Mouse (Mus musculus) liver, adult 2 months (tissue): ENCODE data around the gene Smad3. TPM values are rescaled to one million over a fixed set of nuclear protein-coding genes. Genes with fewer than 3 reads are reported as not detected.

ENCODE experiments used
- DNase-seq: peaks from one replicate; pipeline ENCODE4 v3.0.0-alpha.2; 2011; ENCODE audit warnings: low read depth, low spot score; ENCODE audit errors: extremely low read depth
- H3K27ac ChIP-seq: fragments of 200-500 bp; replicated peaks from 2 replicates; pipeline ENCODE4 v1.5.1; 2012; ENCODE audit warnings: low read depth, mild to moderate bottlenecking, control low read depth, inconsistent platforms, low read length; ENCODE audit not compliant: insufficient read depth
- H3K27me3 ChIP-seq: fragments of 200-500 bp; 2 replicates; pipeline ENCODE4 v1.6.1; 2012; ENCODE audit warnings: mild to moderate bottlenecking, moderate library complexity, low read length, inconsistent platforms; ENCODE audit not compliant: control insufficient read depth, insufficient read depth
- H3K36me3 ChIP-seq: fragments of 200-500 bp; 2 replicates; pipeline ENCODE4 v1.6.1; 2012; ENCODE audit warnings: low read length, inconsistent platforms; ENCODE audit not compliant: control insufficient read depth, insufficient read depth
- H3K4me1 ChIP-seq: fragments of 200-500 bp; 2 replicates; pipeline ENCODE4 v1.6.1; 2011; ENCODE audit warnings: low read length; ENCODE audit not compliant: control insufficient read depth, insufficient read depth
- H3K4me3 ChIP-seq: fragments of 200-500 bp; 2 replicates; pipeline ENCODE4 v1.5.1; 2011; ENCODE audit warnings: low read depth, mild to moderate bottlenecking, control low read depth, low read length, moderate library complexity; ENCODE audit not compliant: insufficient read depth
- H3K79me2 ChIP-seq: fragments of 200-500 bp; 2 replicates; pipeline ENCODE4 v1.6.1; 2012; ENCODE audit warnings: inconsistent platforms, mild to moderate bottlenecking, low read length, moderate library complexity; ENCODE audit not compliant: control insufficient read depth, insufficient read depth
- H3K9ac ChIP-seq: fragments of 200-500 bp; 2 replicates; pipeline ENCODE4 v1.6.1; 2012; ENCODE audit warnings: low read depth, mild to moderate bottlenecking, control low read depth, inconsistent platforms, low read length
- CTCF ChIP-seq: fragments of 200-500 bp; IDR thresholded peaks from 2 replicates; pipeline ENCODE4 v1.5.1; 2011; ENCODE audit warnings: low read depth, low read length, control low read depth
- POLR2A ChIP-seq: fragments of 200-500 bp; IDR thresholded peaks from 2 replicates; pipeline ENCODE4 v1.6.1; 2011; ENCODE audit warnings: low read length, control low read depth; ENCODE audit not compliant: insufficient read depth; ENCODE audit errors: extremely low read depth
- WGBS: fragments of 180-500 bp; shearing (Covaris S2); methylation state at CpG from one replicate; pipeline ENCODE4 v1.1.7; 2018; 5-methylcytosine and 5-hydroxymethylcytosine counted together
- polyA plus RNA-seq: library from polyadenylated mRNA; depleted of rRNA; stranded (reverse); fragments of >200 nt; gene quantifications from 2 replicates; pipeline ENCODE4 v1.2.3, GENCODE M21; 2012
- total RNA-seq: library from RNA; depleted of rRNA; stranded (reverse); fragments of >200 nt; gene quantifications from 2 replicates; pipeline ENCODE4 v1.2.3, GENCODE M21; 2014

Smad3 gene
- total and polyA plus RNA-seq, 2 experiments = 5.7 to 8.9 TPM

GRCm38 (mm10) chr9:63793731-63794495 lies 36.1 kb upstream of the Smad3 start:
- Histone ChIP-seq H3K4me1 (no peaks in the 10 kb centered on the region; the same call in 1 of the 2 replicates), H3K4me3 (no peak overlapping the region), H3K36me3 (no peaks in the 10 kb centered on the region), H3K27me3 (no peaks in the 10 kb centered on the region), H3K9ac (no peak overlapping the region), H3K27ac (no peak overlapping the region), H3K79me2 (no peaks in the 10 kb centered on the region)
- no peak for TF ChIP-seq POLR2A
- TF ChIP-seq CTCF = no peak
- no peak for DNase-seq
- WGBS = 42% methylated on average over 10 of the region's 10 CpGs

GRCm38 (mm10) chr9:63791716-63792115 lies 33.9 kb upstream of the Smad3 start:
- Histone ChIP-seq H3K27ac (no peak overlapping the region), H3K79me2 (no peaks in the 10 kb centered on the region), H3K4me1 (no peaks in the 10 kb centered on the region; the same call in 1 of the 2 replicates), H3K36me3 (no peaks in the 10 kb centered on the region), H3K9ac (no peak overlapping the region), H3K4me3 (no peak overlapping the region), H3K27me3 (no peaks in the 10 kb centered on the region)
- TF ChIP-seq POLR2A = no peak
- TF ChIP-seq CTCF = no peak
- whole genome bisulfite sequencing = 72% methylated on average over 1 of the region's 1 CpGs
- DNase-seq = no peak

- Histone ChIP-seq H3K4me1 (no peaks in the 10 kb centered on the region; the same call in 1 of the 2 replicates), H3K4me3 (no peak overlapping the region), H3K27me3 (no peaks in the 10 kb centered on the region), H3K79me2 (no peaks in the 10 kb centered on the region), H3K27ac (no peak overlapping the region), H3K9ac (no peak overlapping the region), H3K36me3 (no peaks in the 10 kb centered on the region)
- peak; percentile 33 for DNase-seq
- TF ChIP-seq POLR2A = no peak
- no peak for TF ChIP-seq CTCF
- 60% methylated on average over 6 of the region's 6 CpGs for WGBS
These were observed 33.5 kb upstream of the Smad3 start for GRCm38 (mm10) chr9:63791275-63791674.

- TF ChIP-seq CTCF (no peak), POLR2A (no peak)
- Histone ChIP-seq H3K79me2 (no peaks in the 10 kb centered on the region), H3K4me1 (no peaks in the 10 kb centered on the region; the same call in 1 of the 2 replicates), H3K4me3 (no peak overlapping the region), H3K36me3 (no peaks in the 10 kb centered on the region), H3K27me3 (no peaks in the 10 kb centered on the region), H3K9ac (no peak overlapping the region), H3K27ac (no peak overlapping the region)
- WGBS = 94% methylated on average over 4 of the region's 4 CpGs
- no peak for DNase-seq
These were observed 32.4 kb upstream of the Smad3 start for GRCm38 (mm10) chr9:63790222-63790621.

GRCm38 (mm10) chr9:63789386-63789785 lies 31.6 kb upstream of the Smad3 start:
- WGBS = 83% methylated on average over 7 of the region's 7 CpGs
- Histone ChIP-seq H3K79me2 (no peaks in the 10 kb centered on the region), H3K9ac (no peak overlapping the region), H3K4me3 (no peak overlapping the region), H3K27me3 (no peaks in the 10 kb centered on the region), H3K27ac (no peak overlapping the region), H3K36me3 (no peaks in the 10 kb centered on the region), H3K4me1 (peaks cover 2% of the 10 kb centered on the region; the same call in 1 of the 2 replicates)
- no peak for DNase-seq
- TF ChIP-seq CTCF = no peak

- TF ChIP-seq CTCF (no peak), POLR2A (no peak)
- Histone ChIP-seq H3K79me2 (no peaks in the 10 kb centered on the region), H3K27me3 (no peaks in the 10 kb centered on the region), H3K27ac (no peak overlapping the region), H3K9ac (no peak overlapping the region), H3K4me1 (peaks cover 3% of the 10 kb centered on the region; the same call in 1 of the 2 replicates), H3K36me3 (no peaks in the 10 kb centered on the region), H3K4me3 (no peak overlapping the region)
- no peak for DNase-seq
- whole genome bisulfite sequencing = 74% methylated on average over 3 of the region's 3 CpGs
These were observed 29.8 kb upstream of the Smad3 start for GRCm38 (mm10) chr9:63787606-63788005.
